Mouse (Mus musculus) stomach, postnatal 0 days (tissue): ENCODE data around the gene Vars2.

Experiments used
- CTCF ChIP-seq: IDR thresholded peaks from 2 replicates; pipeline ENCODE4 v1.5.1; 2016; ENCODE audit warnings: antibody characterized with exemption, low read depth, mild to moderate bottlenecking, moderate library complexity
- EP300 ChIP-seq: optimal IDR thresholded peaks from 2 replicates; pipeline ENCODE3; 2016; ENCODE audit warnings: antibody characterized with exemption

- no peak for TF ChIP-seq EP300
- no peak for TF ChIP-seq CTCF
Observed at GRCm38 (mm10) chr17:35702605-35703004, 35.2 kb upstream of the Vars2 start.
